Mouse (Mus musculus): ENCODE data around the gene Bcl2l10. TPM values are rescaled to one million over a fixed set of nuclear protein-coding genes. Genes with fewer than 3 reads are reported as not detected.

The Bcl2l10 gene
- total RNA-seq (2023), result not detected

GRCm38 (mm10) chr9:75347458-75347857 lies at the start of gene Bcl2l10:
Bcl2l10 (plus strand) TSS chr9:75347758.

GRCm38 (mm10) chr9:75306126-75306898 lies 41.2 kb upstream of the Bcl2l10 start, which contains the start of gene Gnb5:
Gnb5 (plus strand) TSS chr9:75306288.

Other genes with a start within 250 kb of the Bcl2l10 start
- gene Myo5c, start 115.7 kb upstream of the Bcl2l10 start, total RNA-seq (2023), result 0.32 TPM
- gene Gnb5, start 41.5 kb upstream of the Bcl2l10 start, total RNA-seq (2023), result 2.6 TPM
- 85.2 TPM for gene Mapk6, start 62.2 kb downstream of the Bcl2l10 start, total RNA-seq (2023)
- gene Leo1, start 93.8 kb downstream of the Bcl2l10 start, total RNA-seq (2023), result 25.0 TPM
- 148 TPM for gene Tmod3, start 211.9 kb downstream of the Bcl2l10 start, total RNA-seq (2023)

All from CD4-positive naive resting alpha-beta T cell, adult 76 days (primary cell).